Comparison of ENCODE assay signal across 31 mouse cellular contexts in the genomic region with DNA sequence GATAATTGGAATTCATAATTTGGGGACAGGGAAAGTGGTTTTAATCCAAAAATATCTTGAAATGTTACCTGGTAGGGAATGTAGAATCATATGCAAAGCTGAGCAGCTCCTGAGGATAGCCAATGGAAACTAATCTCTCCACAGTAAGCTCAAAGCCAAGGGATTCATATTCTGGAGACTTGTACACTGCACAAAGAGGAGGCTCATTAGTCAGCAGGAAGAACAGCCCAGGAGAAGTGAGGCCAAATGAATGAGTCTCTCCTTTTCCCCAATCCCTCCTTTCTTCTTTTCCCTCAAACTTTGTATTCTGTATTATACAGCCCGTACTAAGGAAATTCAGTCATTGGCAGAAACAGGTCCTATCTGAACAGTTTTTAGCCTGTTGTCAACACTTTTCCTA.
DNase-seq lines count a peak whose midpoint lies in the region; ATAC-seq and TF ChIP-seq lines count a peak whose summit lies in the region.
"Had no signal": no experiment of that assay in that cellular context is flagged by ENCODE, and none has a peak within 500 bp of the region (broad histone marks: within the 10 kb centered on the region; RNA-seq: fewer than 3 reads in every experiment).

No protein-coding gene starts in this region.

- no peaks in the 10 kb centered on the region for H3K9me3 ChIP-seq in heart, embryonic 13.5 days
- no peaks in the 10 kb centered on the region for H3K9me3 ChIP-seq in MEL (replicated peaks; ENCODE audit: insufficient read depth, low read length)
- H3K9me3 ChIP-seq in erythroblast, embryonic 14.5 days (ENCODE audit: control insufficient read depth, low read length), result no peaks in the 10 kb centered on the region
- no peaks in the 10 kb centered on the region for H3K9me3 ChIP-seq in liver, embryonic 15.5 days (replicated peaks)
- H3K9me3 ChIP-seq: embryonic facial prominence, embryonic 12.5 days; forebrain, embryonic 12.5 days; hindbrain, embryonic 12.5 days; neural tube, embryonic 12.5 days had no signal

- TF ChIP-seq EP300 in MEL (IDR thresholded peaks at IDR 0.05; ENCODE audit: low read depth in 1 of 2, low read length in 2 of 2), result no peak

- TF ChIP-seq CTCF in MEL (IDR thresholded peaks at IDR 0.05 in 2 of 3, conservative IDR thresholded peaks at IDR 0.05 in 1 of 3; ENCODE audit: control insufficient read depth in 1 of 3, insufficient read depth in 1 of 3, low read depth in 2 of 3, low read length in 3 of 3, poor library complexity in 1 of 3, severe bottlenecking in 1 of 3), result no peak

- 0 out of 2 replicates have a peak overlapping the region, but pooled peaks have one; percentile 3 for H3K27ac ChIP-seq in heart, embryonic 13.5 days (replicated peaks)
- peak overlapping the region; percentile 56 for H3K27ac ChIP-seq in MEL (ENCODE audit: control insufficient read depth, low read depth, low read length)
- H3K27ac ChIP-seq in liver, embryonic 15.5 days (replicated peaks), result peak overlapping the region; percentile 94
- H3K27ac ChIP-seq: embryonic facial prominence, embryonic 12.5 days; forebrain, embryonic 12.5 days; hindbrain, embryonic 12.5 days; neural tube, embryonic 12.5 days; stomach, postnatal 0 days had no signal

- peaks cover 8% of the 10 kb centered on the region for H3K79me2 ChIP-seq in MEL (ENCODE audit: control insufficient read depth, insufficient read depth, low read length, poor library complexity)

- peaks cover 41% of the 10 kb centered on the region for H3K4me1 ChIP-seq in heart, embryonic 13.5 days
- H3K4me1 ChIP-seq in MEL (ENCODE audit: control insufficient read depth in 1 of 2, insufficient read depth in 2 of 2, low read length in 2 of 2), result peaks cover 27 to 41% of the 10 kb centered on the region in 2 experiments
- H3K4me1 ChIP-seq in erythroblast, embryonic 14.5 days (ENCODE audit: control insufficient read depth), result peaks cover 87% of the 10 kb centered on the region
- H3K4me1 ChIP-seq in liver, embryonic 15.5 days (replicated peaks), result peaks cover 88% of the 10 kb centered on the region
- H3K4me1 ChIP-seq: neural tube, embryonic 12.5 days had no signal

- H3K4me2 ChIP-seq in heart, embryonic 13.5 days, result no peak overlapping the region
- H3K4me2 ChIP-seq in liver, embryonic 15.5 days, result peak overlapping the region; percentile 50
- H3K4me2 ChIP-seq: embryonic facial prominence, embryonic 12.5 days; forebrain, embryonic 12.5 days; hindbrain, embryonic 12.5 days; lung, embryonic 14.5 days; midbrain, embryonic 11.5 days; neural tube, embryonic 12.5 days had no signal

- 50% methylated on average over 1 of the region's 1 CpGs for WGBS in heart, embryonic 13.5 days
- 37% methylated on average over 1 of the region's 1 CpGs for WGBS in liver, embryonic 15.5 days (ENCODE audit: insufficient replicate concordance)

- ATAC-seq in heart, embryonic 13.5 days (ENCODE audit: extremely low read depth, insufficient number of reproducible peaks, low FRiP score, low TSS enrichment), result no peak
- ATAC-seq in liver, embryonic 15.5 days (ENCODE audit: insufficient read depth), result peak; percentile 55
- ATAC-seq in CD4-positive, CD25-positive, alpha-beta regulatory T cell, adult 4 months, result no peak
- ATAC-seq: intestine, embryonic 16.5 days; midbrain, embryonic 16.5 days; Patski had no signal

- H3K9ac ChIP-seq in heart, embryonic 13.5 days, result no peak overlapping the region
- peak overlapping the region; percentile 8; the same call in 1 of the 2 replicates for H3K9ac ChIP-seq in MEL (ENCODE audit: control insufficient read depth, low read depth, low read length, poor library complexity, severe bottlenecking)
- H3K9ac ChIP-seq in liver, embryonic 15.5 days, result peak overlapping the region; percentile 30
- H3K9ac ChIP-seq: embryonic facial prominence, embryonic 12.5 days; forebrain, embryonic 12.5 days; hindbrain, embryonic 12.5 days; lung, embryonic 14.5 days; neural tube, embryonic 12.5 days had no signal

- H3K36me3 ChIP-seq in heart, embryonic 13.5 days, result peaks cover 23% of the 10 kb centered on the region
- H3K36me3 ChIP-seq in MEL (ENCODE audit: control insufficient read depth in 1 of 2, insufficient read depth in 2 of 2, low read length in 2 of 2), result peaks cover 21 to 57% of the 10 kb centered on the region in 2 experiments
- H3K36me3 ChIP-seq in erythroblast, embryonic 14.5 days (ENCODE audit: control insufficient read depth), result peaks cover 54% of the 10 kb centered on the region
- H3K36me3 ChIP-seq in liver, embryonic 15.5 days (replicated peaks), result peaks cover 13% of the 10 kb centered on the region
- H3K36me3 ChIP-seq: embryonic facial prominence, embryonic 12.5 days; forebrain, embryonic 12.5 days; hindbrain, embryonic 12.5 days; neural tube, embryonic 12.5 days had no signal

- no peak for TF ChIP-seq POLR2A in MEL (IDR thresholded peaks at IDR 0.05; ENCODE audit: control insufficient read depth in 1 of 2, insufficient read depth in 1 of 2, low read depth in 1 of 2, low read length in 2 of 2, poor library complexity in 1 of 2)

- intact Hi-C loops in heart, postnatal 36 days (cut with DNase I), result no loop called here

- no peak for TF ChIP-seq RAD21 in MEL (IDR thresholded peaks at IDR 0.05; ENCODE audit: low read depth, low read length)

- no peak for DNase-seq in heart, postnatal 36 days
- DNase-seq in MEL (ENCODE audit: low read depth, low spot score), result no peak
- DNase-seq in B cell, adult 2 months, result no peak
- DNase-seq: adrenal gland, postnatal 10 days; cerebellum, adult 11 months; cerebellum, adult 9-10 months; embryo, embryonic 11 days; gastrocnemius, postnatal 10 days; heart, postnatal 14 days; kidney, adult 8-10 months; kidney, postnatal 10 days; left cerebral cortex, postnatal 4 days; lung, embryonic 14.5 days; lung, postnatal 14 days; right cerebral cortex, postnatal 4 days; thymus, adult 18-20 months; thymus, postnatal 36 days had no signal

- H3K27me3 ChIP-seq in heart, embryonic 13.5 days (replicated peaks), result no peaks in the 10 kb centered on the region
- no peaks in the 10 kb centered on the region for H3K27me3 ChIP-seq in MEL (ENCODE audit: control insufficient read depth in 1 of 2, insufficient read depth in 2 of 2, low read length in 2 of 2)
- H3K27me3 ChIP-seq in erythroblast, embryonic 14.5 days (ENCODE audit: control insufficient read depth), result no peaks in the 10 kb centered on the region
- H3K27me3 ChIP-seq in liver, embryonic 15.5 days, result no peaks in the 10 kb centered on the region
- H3K27me3 ChIP-seq: CH12.LX; embryonic facial prominence, embryonic 12.5 days; forebrain, embryonic 12.5 days; hindbrain, embryonic 12.5 days; neural tube, embryonic 12.5 days; Patski had no signal

- H3K4me3 ChIP-seq in heart, embryonic 13.5 days, result no peak overlapping the region
- H3K4me3 ChIP-seq in MEL (ENCODE audit: control insufficient read depth in 1 of 2, insufficient read depth in 1 of 2, low read depth in 2 of 2, low read length in 2 of 2), result no peak overlapping the region
- H3K4me3 ChIP-seq in erythroblast, embryonic 14.5 days (replicated peaks), result peak overlapping the region; percentile 39
- H3K4me3 ChIP-seq in liver, embryonic 15.5 days (replicated peaks), result no peak overlapping the region
- H3K4me3 ChIP-seq: embryonic facial prominence, embryonic 12.5 days; forebrain, embryonic 12.5 days; hindbrain, embryonic 12.5 days; neural tube, embryonic 12.5 days had no signal

TF ChIP-seq in MEL, 35 proteins besides CTCF, POLR2A, EP300 and RAD21:
- TF ChIP-seq KAT2A (conservative IDR thresholded peaks at IDR 0.05; ENCODE audit: low read depth, low read length), result no peak
- no peak for TF ChIP-seq GATA1 (IDR thresholded peaks at IDR 0.05; ENCODE audit: low read depth, low read length)
- TF ChIP-seq JUND (IDR thresholded peaks at IDR 0.05; ENCODE audit: low read depth, low read length), result no peak
- TF ChIP-seq CHD2 (IDR thresholded peaks at IDR 0.05; ENCODE audit: low read length), result no peak
- no peak for TF ChIP-seq USF2 (IDR thresholded peaks at IDR 0.05; ENCODE audit: borderline replicate concordance in 1 of 2, insufficient read depth in 1 of 2, low read depth in 1 of 2, low read length in 2 of 2)
- no peak for TF ChIP-seq SMC3 (IDR thresholded peaks at IDR 0.05; ENCODE audit: low read depth, low read length)

Comparison
In these comparisons a context has a peak if more than half of its experiments do, and no peak if none do; other contexts are left out.
1. H3K27ac ChIP-seq: peak in every context shown above with its lines; median percentile 94 in liver, embryonic 15.5 days; 56 in MEL; 3 in heart, embryonic 13.5 days.